In genomic region chr3:102735031-102735558, GRCm38 (mm10) we compare ENCODE assay signal across 8 mouse cellular contexts. TPM values are rescaled to one million over a fixed set of nuclear protein-coding genes. Genes with fewer than 3 reads are reported as not detected.
DNase-seq lines count a peak whose midpoint lies in the region; ATAC-seq lines count a peak whose summit lies in the region.

No protein-coding gene starts in this region.

- ATAC-seq in limb, embryonic 12.5 days (ENCODE audit: insufficient number of reproducible peaks, insufficient read depth, low FRiP score, low TSS enrichment, low read depth), result peak; percentile 61; the same call in 1 of the 2 replicates
- peak; percentile 86 for ATAC-seq in midbrain, embryonic 11.5 days (ENCODE audit: low FRiP score)

- peak overlapping the region; percentile 64 for H3K4me3 ChIP-seq in limb, embryonic 12.5 days (replicated peaks)
- H3K4me3 ChIP-seq in midbrain, embryonic 11.5 days (ENCODE audit: low read depth, low read length), result peak overlapping the region; percentile 58

- no peaks in the 10 kb centered on the region for H3K36me3 ChIP-seq in limb, embryonic 12.5 days
- no peaks in the 10 kb centered on the region for H3K36me3 ChIP-seq in midbrain, embryonic 11.5 days (ENCODE audit: control insufficient read depth, insufficient read depth, low read length)

- peak overlapping the region; percentile 78 for H3K4me2 ChIP-seq in limb, embryonic 12.5 days
- peak overlapping the region; percentile 83 for H3K4me2 ChIP-seq in midbrain, embryonic 11.5 days

- H3K9me3 ChIP-seq in limb, embryonic 12.5 days, result no peaks in the 10 kb centered on the region
- no peaks in the 10 kb centered on the region for H3K9me3 ChIP-seq in midbrain, embryonic 11.5 days (ENCODE audit: control insufficient read depth, low read length)

- DNase-seq in cerebellum, adult 11-12 months, result peak; percentile 34
- DNase-seq in cerebellum, adult 9-10 months, result no peak
- DNase-seq in B cell, adult 2 months, result peak; percentile 77 to 78
- peak; percentile 45 for DNase-seq in cerebellum, adult 9-11 months
- peak; percentile 42 for DNase-seq in gastrocnemius, postnatal 25 days
- DNase-seq in midbrain, embryonic 11.5 days (ENCODE audit: low spot score, missing footprints), result no peak
- DNase-seq in testis, postnatal 14 days (ENCODE audit: low spot score), result peak; percentile 13

- H3K27me3 ChIP-seq in limb, embryonic 12.5 days, result peaks cover 6% of the 10 kb centered on the region; the same call in 1 of the 2 replicates
- H3K27me3 ChIP-seq in midbrain, embryonic 11.5 days (ENCODE audit: control insufficient read depth, insufficient read depth, low read length), result 0 out of 2 replicates have a peak, but pooled peaks cover 3% of the 10 kb centered on the region

- peaks cover 11% of the 10 kb centered on the region for H3K4me1 ChIP-seq in limb, embryonic 12.5 days (replicated peaks)
- peaks cover 9% of the 10 kb centered on the region for H3K4me1 ChIP-seq in midbrain, embryonic 11.5 days (ENCODE audit: control insufficient read depth, insufficient read depth, low read length)

- peak overlapping the region; percentile 58 for H3K9ac ChIP-seq in limb, embryonic 12.5 days (replicated peaks)
- peak overlapping the region; percentile 71 for H3K9ac ChIP-seq in midbrain, embryonic 11.5 days (ENCODE audit: low read length)

- WGBS in limb, embryonic 12.5 days, result under 1% methylated on average over 33 of the region's 33 CpGs
- WGBS in midbrain, embryonic 11.5 days, result under 1% methylated on average over 33 of the region's 33 CpGs

- peak overlapping the region; percentile 0; the same call in 1 of the 2 replicates for H3K27ac ChIP-seq in limb, embryonic 12.5 days
- H3K27ac ChIP-seq in midbrain, embryonic 11.5 days (ENCODE audit: low read depth, low read length), result no peak overlapping the region

RNA-seq across cellular contexts. Expression of gene Tspan2, which starts 0.8 kb away (rescaled TPM):
- 1 to 10 TPM; 5.2 to 7.6 TPM for total RNA-seq in gastrocnemius, postnatal 25 days (2021)
- polyA plus RNA-seq in limb, embryonic 12.5 days (2016; fragmentation: Nextera tagmentation; extraction: Ambion mirVana), result 5.4 and 5.6 TPM in 2 replicates
- polyA plus RNA-seq in midbrain, embryonic 11.5 days (2014; fragmentation: Nextera tagmentation; extraction: Ambion mirVana), result 10.2 and 10.4 TPM in 2 replicates

RNA-seq across cellular contexts. Expression of gene Tshb, which starts 47.4 kb away (rescaled TPM):
- not detected for total RNA-seq in gastrocnemius, postnatal 25 days (2021)
- polyA plus RNA-seq in limb, embryonic 12.5 days (2016; fragmentation: Nextera tagmentation; extraction: Ambion mirVana), result 0.09 TPM in 1 of 2 replicates, not detected in the other
- polyA plus RNA-seq in midbrain, embryonic 11.5 days (2014; fragmentation: Nextera tagmentation; extraction: Ambion mirVana), result 0.03 and 0.20 TPM in 2 replicates

Comparison
In these comparisons a context has a peak if more than half of its experiments do, and no peak if none do; other contexts are left out.
1. DNase-seq: peak in cerebellum, adult 11-12 months (single experiment), B cell, adult 2 months (2 of 2), cerebellum, adult 9-11 months (single experiment), gastrocnemius, postnatal 25 days (single experiment) and testis, postnatal 14 days (single experiment); none in cerebellum, adult 9-10 months (single experiment) and midbrain, embryonic 11.5 days (single experiment).